Mouse (Mus musculus) bone marrow macrophage, adult 2 months (primary cell): ENCODE results near the gene Glycam1.
"Not testable (repeated sequence)": the region's sequence is repeated elsewhere in the genome, so short reads cannot be mapped to it uniquely, and the experiment has no call there.

Experiments
- CTCF ChIP-seq: IDR thresholded peaks from 2 replicates; pipeline ENCODE4 v1.5.1; 2012; ENCODE audit warnings: low read depth, mild to moderate bottlenecking, low read length, moderate library complexity
- POLR2A ChIP-seq: IDR thresholded peaks from 2 replicates; pipeline ENCODE4 v1.6.1; 2012; ENCODE audit warnings: mild to moderate bottlenecking, low read depth, low read length, borderline replicate concordance

DNA sequence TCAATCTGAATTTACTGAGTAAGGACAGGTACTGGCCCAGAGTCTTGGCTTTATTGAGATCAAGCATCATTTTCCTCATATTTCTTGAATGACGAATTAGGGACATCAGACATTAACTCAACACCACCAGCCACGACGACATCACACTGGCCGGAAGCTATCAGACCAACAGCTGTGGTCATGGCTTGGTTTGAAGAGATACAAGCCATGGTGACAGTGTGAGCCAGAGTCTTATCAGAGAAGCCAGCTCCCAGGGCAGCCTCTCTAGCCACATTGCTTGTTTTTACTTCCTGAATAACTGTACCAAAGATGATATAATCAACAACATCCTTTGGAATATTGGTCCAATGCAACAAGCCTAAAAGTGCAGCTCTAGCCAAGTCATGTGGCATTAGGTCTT, 22.9 kb upstream of the Glycam1 start:
- not testable (repeated sequence) for TF ChIP-seq CTCF, POLR2A
